Mouse (Mus musculus) kidney, postnatal 25 days (tissue): ENCODE measurements at regions not wholly inside any gene's neighbourhood (a gene's known extent, or its start where the extent isn't known, plus 50 kb on each side); places are given as distances from the start of the nearest gene placed in this dataset.
A peak's percentile ranks its signal among the peaks of the same experiment; 100 is the strongest.

Experiments
- DNase-seq, 2 experiments: peaks; one replicate each; pipeline ENCODE4 v3.0.0; 2021; ENCODE audit warnings: mixed read lengths in 2 of 2

DNA sequence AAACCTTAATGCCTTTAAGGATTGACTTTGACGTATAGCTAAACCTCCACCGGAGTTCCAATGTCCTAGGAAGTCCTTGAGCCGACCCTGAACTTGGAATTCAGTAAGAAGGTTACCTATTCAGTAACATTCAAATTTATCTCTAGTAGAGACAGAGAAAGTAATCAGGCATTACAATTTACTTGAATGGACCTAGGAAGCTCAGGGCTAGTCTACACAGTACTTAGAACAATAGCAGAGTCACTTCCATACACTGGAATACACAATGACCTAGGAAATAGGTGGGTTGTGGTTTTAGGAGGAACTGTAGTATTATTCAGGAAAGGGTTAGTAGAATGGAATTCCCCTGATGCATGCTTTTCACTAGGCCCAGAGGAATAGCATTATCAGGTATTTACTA lies 179.2 kb upstream of the Tas2r134 start:
- DNase-seq = no peak

DNA sequence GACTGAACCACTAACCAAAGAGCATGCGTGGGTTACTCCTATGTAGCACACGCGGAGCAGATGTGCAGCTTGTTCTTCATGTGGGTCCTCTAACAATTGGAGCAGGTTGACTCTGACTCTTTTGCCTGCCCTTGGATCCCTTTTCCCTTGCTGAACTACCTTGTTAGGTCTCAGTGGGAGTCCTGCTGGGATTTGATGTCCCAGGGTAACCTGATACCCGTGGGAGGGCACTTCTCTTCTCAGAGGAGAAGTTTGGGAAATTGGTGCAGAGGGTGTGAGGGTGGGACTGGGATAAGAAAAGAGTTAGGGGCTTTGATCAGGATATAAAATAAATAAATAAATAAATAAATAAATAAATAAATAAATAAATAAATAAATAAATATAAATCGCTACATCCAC lies 179.7 kb upstream of the Tas2r134 start:
- no peak for DNase-seq

DNA sequence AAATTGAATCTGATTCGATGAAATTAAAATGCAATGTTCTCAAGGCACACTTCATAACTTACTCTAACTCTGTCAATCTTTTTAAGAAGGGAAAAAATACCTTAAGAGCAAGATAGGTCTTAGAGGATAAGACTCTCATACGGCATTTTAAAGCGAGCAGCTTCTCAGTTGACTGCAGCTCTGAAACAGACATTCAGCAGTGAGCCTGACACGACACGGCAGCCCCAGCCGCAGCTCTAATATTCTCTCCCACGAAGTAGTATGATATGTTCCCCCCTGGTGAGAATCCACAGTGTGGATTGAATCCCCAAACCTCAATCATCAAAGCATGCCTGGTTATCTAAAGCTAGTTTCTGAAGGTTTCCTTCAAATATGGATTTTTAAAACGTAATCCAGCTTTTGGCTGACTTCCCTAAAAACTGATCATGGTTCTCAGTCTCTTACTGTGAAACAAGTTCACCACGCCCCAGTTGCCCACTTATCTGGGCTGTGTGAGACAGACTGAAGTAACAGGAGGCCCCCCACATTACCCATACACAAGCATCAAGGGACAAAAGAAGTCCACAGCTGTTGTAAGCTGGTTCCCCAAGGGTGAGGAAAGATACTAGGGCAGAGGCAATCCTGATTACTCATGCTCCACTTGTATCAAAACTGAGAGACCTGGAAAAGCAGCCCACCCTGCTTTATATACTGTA lies 182.8 kb upstream of the Tas2r134 start:
- DNase-seq = no peak

DNA sequence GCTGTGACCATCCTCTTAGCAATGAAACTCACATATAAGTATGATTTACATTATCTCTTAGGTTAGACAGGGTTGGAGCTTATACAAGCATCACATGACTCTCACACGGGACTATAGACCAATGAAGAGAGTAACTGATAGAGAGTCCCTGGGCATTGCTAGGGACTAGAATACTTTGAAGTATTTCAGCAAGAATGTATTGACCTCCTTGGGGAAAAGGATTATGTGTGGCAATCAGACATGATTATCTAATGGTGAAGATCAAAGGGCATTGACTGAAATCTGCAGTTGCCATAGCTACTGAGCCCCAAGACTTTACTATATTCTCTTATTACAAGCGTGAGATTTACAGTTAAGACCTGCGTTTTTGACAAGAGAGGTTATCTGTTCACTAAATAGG lies 183.4 kb upstream of the Tas2r134 start:
- no peak for DNase-seq

DNA sequence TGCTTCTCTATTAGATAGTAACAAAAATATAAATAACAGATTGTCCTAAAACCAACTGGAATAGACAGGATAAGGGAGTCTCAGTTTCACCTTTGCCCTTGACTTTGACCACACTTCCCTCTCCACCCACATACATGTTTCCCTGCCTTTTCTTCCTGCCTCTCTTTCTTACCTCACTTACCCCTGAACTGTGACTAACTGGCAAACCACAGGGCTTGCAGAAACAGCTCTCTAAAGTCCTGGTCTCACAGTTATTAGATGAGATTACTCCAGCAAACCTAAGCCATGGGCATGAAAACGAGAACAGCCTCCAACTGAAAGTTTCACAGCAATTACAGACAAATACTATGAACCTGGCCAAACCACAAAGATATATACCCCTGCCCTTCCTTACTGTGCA lies 188.3 kb upstream of the Tas2r134 start:
- no peak for DNase-seq

DNA sequence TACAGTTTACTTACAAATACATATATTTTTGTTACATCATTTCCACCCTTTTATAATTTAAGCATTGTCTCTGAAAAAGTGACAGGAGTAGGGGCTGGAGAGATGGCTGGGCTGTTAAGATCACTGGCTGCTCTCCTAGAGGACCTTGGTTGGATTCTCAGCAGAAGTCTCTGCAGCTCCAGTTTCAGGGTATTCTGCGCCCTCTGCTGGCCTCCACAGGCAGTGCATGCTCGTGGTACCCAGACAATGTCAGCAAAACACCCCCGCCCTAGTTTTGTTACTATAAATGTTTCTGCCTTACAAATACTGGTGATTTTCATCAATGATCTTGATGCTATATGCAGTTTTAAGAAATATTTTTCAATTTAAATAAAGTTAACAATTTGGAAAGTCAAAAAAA lies 190.7 kb upstream of the Tas2r134 start:
- peak in 1 of 2 experiments; percentile 34 for DNase-seq

DNA sequence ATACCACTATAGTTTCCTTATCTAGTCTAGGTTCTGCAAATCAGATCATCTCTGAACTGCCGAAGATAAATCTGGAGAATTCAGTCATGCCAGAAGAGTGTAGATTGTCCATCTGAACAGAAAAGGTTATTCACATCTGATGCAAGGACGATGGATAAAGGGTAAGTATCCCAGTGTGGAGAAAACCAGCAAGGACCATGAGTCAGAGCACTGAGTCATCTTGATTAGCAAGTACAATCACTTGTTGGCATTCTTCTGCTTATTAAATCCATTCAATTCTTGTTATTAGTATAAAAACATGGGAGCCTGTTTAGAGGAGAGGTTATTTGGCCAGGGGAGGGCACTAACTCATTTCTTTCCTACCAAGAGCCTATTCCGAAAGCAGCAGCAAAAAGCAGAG lies 195.7 kb upstream of the Tas2r134 start:
- no peak for DNase-seq

DNA sequence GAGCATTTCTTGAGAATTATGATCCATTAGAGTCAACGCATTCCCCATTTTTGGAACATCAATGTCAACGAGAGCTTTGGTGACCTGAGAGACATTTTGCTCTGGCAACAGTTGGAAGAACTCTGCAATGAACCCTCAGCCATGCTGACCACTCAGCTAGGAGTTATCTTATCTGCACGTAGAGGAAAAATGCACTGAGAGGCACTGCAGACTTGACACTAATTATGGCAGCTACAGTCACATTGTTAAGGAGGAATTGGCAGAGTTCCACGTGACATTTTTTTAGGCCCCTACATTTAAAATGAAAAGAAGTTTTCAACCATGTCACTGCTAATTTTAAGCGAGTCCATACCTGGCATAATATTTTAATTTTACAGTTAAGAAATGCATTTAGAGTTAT lies 197.6 kb upstream of the Tas2r134 start:
- no peak for DNase-seq

DNA sequence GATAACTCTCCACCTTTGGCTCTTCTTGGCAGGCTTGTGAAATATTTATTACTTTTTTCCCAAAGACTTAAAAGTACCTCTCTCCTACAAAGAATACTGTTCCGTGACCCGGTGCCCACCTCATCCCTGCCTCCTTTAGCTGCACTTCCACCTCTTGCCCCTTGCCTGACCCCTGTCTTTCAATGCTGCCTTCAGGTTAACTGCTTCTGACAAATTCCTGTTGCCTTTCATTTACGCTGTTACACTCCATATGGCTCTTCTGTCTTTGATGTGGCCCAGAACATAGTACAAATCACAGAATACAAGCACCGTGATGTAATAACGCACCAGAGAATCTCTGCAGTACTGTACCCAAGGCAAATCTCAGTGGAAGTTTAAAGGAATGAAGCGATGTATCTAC lies 204.9 kb upstream of the Tas2r134 start:
- no peak for DNase-seq

DNA sequence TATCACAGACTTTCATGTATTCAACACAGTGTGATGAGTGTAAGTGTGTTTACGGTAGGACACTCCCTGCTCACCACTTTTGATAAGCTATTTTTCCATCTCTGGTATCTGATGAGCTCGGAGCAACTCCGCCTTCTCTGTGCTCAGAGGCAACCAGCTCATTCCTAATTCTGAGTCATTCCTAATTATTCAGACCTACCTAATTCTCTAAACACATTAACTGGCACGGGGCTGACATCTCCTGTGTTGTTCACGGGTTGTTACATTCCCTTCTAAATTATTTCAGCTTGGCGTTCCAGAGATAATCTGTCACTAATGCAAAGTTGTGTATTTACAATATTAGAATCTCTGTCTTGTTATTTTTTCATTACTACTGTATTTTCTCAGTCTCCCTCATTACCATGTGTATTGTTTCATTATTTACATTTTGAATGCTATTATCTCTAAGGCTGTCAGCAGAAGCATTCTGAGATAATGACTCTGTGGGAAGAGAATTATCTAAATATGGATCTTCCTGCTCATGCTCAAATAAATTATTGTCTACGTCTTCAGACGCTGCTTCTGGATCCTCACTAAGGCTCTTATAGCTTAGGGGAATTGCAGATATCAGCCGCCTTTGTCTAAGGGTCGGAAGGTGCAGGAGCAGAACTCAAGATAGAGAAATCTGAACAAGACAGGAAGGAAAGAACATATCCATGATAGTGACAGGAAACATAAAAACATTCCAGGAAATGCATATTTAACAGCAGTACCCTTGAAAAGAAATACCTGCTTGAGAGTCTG lies 209.2 kb upstream of the Tas2r134 start:
- DNase-seq = no peak

DNA sequence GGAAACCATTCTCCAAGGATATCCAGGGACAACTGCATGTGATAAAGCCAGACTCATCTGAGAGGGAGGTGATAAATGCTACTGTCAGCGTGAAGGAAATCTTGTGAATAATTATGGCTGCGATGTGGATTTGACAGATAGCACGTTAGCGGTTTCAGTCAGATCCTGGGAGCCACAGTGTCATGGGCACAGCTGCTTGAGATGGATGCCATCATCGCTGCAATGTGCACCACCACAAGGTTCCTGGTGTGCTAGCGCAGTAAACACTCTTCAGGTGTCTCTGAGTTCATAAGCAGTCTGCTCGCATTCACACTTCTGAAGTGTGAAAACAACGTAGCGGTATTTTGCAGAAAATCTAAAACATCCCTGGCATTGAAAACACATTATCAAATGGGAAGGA lies 238.9 kb upstream of the Tas2r134 start:
- DNase-seq = no peak

DNA sequence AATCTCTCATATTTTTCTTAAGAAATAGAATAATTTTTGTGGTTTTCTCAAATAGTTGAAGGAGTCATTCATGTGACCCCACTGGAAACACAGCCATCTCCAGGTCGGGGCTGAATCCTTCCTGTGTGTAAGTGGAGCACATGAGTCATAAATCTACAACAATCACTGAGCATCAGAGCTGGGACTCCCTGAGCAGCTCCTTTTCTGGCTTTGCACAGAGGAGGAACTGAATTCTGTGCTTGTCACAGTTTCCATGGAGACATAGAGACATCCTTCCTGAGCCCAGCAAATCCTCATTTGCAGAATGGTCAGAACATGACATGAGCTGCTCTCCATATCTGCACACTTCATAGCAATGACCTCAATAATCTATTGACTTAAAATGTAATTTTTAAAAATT lies 238.2 kb upstream of the Rnd3 start:
- DNase-seq = no peak

DNA sequence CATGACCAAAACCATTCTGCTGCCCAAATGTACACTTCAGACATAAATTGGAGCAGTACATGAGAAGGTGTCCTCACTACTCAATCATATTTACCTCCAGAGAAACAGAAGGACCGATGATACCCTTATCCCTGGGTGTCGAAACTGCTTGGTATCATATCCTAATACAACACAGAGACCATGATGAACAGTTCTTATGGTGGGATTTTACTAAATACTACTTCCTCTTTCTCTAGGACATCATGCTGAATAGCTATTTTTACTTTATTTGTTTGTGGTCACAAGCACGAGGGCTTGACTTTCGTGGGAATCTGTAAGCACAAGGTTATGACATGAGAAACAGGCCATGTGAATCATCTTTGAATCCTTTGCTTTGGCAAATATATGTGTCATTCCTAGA lies 227.7 kb upstream of the Rnd3 start:
- DNase-seq = no peak

DNA sequence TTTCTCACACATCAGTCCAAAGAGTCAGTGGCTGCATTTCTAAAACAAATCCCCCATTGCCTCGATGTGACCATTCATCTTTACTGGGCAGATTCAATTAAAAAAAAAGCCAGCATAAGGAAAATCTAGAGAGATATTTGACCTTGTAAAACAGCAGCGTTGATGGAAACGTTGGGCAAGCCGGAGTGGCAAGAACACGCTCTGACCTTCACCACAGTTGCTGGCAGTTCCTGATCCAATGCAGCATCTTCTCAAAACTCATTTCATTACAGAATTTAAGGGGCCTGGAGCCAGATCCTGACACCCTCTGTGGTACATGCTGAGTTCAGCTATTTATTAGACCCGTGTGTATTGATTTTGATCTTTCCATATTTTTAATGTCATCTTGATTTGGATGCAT lies 225.7 kb upstream of the Rnd3 start:
- DNase-seq = no peak

DNA sequence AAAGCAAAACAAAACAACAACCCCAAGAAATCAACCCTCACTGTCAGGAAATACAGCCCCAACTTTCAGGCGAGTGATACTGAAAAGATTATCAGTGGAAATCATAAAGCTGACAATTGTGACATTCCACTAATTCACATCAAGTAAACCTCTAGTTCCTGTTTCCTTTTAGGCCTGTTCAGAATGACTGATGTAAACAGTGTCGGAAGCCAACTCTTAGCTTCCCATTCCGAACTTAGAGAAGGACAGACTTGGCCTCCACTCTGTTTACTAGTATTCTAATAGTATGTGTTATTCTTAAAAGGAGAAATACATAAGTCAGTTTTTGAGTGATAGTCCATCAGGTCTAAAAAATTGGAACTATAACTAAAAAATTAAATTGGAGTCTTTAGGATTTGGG lies 223.9 kb upstream of the Rnd3 start:
- no peak for DNase-seq

DNA sequence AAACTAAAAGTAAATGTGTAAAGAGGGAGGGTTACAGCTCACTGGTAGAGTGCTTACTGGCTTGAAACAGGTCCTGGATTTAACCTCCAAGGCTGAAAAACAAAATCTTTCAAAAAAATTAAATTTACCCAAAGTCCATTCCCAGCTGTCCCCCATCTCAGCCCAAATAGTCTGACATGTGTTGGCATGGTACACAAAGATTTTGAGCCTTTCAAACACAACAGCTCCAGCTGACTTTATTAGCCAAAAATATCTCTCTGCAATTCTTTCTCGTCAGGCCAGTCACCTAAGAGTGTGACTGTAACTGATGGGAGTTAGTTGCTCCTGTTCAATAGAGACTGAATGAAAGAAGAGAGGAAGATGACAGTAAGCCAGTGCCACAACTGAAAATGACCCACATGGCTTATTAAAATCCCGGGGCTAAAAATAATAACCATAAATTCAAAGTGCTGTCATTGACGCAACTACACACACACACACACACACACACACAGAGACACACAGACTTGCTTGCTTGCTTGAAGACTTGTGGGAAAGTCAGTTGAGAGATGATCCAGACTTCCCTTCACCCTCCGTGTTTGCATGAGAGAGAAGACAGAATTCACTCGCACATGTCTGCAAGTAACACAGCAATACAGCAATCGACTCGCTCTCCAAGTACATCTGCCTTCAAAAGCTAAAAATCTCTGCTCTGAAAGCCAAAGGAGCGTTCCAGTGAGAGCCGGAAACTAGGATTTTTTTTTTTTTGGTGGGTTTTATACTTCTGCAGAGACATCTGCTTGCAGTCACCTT lies 214.1 kb upstream of the Rnd3 start:
- DNase-seq = no peak

DNA sequence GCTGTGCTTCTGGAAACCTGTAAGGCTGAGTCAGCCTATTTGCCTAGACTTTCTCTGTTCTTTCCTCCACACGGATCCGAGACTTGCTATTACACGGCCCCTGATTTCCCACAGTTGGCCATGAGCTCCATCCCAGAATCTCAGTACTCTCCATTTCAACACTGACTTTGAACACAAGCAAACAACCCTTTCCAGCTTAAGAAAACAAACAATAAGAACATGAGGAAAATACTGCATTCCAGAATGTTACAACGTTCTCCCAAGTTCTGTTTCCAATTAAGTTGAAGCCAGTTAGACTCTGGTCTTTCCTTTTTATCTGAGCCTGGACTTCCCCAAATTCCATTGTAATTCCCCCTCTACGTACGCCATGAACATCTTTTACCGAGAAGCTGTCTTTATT lies 206.4 kb upstream of the Rnd3 start:
- DNase-seq = no peak

DNA sequence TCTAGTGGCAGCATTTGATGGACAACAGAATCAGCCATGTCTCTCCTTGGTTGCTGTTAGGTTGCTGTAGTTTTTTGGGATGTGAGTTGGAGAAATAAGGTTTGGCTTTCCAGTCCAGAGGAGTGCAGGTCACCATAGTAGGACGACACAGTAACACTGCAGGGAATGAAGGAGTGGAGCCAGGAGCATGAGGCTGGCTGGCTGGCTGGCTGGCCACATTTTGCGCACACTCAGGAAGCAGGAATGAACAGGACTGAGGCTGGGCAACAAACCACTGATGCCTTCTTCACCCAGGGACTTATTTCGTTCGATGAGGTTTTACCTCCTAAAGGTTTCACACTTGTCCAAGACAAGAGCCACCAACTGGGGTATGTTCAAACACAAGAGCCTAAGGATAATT lies 205.9 kb upstream of the Rnd3 start:
- DNase-seq = no peak

DNA sequence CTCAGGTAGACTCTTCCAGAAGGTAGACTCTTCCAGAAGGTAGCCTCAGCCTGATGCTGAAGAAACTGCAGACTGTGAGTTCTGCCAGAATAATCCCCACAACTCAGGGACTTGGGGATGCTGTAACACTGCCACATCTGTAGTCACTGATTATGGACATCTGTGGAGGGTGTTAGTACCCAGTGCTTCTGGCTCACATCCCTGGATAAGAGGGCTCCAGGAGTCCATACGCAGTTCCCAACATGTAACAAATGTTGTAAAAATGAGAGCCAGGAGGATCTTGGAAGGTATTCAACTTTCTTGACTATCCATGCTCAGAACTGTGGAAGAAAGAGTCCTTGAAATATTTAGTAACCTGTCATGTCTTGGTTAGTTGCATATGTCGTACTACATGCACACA lies 200.7 kb upstream of the Rnd3 start:
- DNase-seq = no peak

DNA sequence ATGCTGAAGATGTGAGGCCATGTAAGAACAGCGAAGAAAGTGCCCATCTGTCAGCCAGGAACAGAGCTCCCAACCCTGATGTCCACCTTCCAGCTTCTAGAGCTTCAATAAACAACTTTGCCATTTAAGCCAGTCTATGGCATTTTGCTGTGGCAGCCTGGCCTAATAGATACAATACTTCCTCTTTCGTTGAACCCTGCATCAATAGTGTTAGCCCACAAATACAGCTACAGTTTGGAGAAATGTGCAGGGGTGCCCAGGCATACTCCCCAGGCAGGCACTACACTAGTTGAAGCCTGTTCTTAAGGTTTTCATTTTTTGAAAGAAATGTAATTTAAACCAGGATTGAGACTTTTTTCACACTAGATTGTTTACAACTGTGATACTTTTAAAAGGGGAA lies 199.9 kb upstream of the Rnd3 start:
- DNase-seq = no peak

DNA sequence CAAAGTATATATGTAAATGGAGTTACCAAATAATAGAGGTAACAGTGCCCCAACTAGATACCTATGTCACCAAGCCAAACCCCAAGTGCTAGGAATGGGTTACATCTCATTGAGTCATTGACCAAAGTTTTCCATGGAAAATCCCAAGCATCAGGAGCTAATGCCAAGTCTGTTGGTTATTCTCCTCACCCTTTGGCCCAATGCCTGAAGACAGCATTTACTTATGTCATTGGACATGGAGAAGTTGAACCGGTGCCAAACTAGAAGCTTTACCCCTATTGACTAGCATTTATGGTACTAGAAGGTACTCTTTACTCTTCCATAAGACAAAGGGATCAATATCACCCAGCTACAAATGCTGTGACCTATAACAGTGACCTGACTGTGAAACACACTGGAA lies 198.2 kb upstream of the Rnd3 start:
- no peak for DNase-seq

DNA sequence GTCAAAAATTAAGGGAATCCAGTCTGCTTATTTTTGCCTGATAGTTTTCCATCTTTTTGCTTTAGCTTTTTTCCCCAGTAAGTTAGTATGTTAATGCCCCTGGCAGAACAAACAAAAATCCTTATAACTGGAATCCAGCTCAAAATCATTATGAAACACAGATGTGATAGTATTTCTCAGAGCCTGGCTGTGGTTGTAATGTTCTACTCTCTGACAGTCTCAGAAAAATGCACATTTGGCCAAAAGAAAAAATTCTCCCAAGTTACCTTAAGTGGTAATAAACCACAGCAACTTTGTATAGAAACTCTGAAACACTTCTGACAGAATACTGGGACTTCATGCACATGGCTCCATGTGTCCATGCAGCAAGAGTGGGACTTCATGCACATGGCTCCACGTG lies 193.5 kb upstream of the Rnd3 start:
- no peak for DNase-seq

DNA sequence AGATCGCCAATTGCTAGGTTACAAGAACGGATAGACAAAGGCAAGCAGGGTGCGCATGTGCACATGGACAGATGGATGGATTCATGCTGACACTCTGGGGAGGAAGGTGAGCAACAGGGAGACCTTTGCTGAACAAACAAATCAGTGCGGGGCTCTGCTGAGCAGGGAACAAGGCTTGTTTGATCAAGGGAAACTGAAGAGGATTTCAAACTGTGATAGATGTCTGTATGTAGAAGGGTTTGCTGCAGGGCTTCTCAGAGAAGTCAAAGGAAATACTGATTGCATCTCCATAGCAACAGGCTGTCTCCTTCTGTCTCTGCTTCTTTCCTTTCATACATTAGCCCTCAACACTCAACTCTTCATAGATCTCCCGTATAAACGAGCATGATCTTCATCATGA lies 185.5 kb upstream of the Rnd3 start:
- no peak for DNase-seq

DNA sequence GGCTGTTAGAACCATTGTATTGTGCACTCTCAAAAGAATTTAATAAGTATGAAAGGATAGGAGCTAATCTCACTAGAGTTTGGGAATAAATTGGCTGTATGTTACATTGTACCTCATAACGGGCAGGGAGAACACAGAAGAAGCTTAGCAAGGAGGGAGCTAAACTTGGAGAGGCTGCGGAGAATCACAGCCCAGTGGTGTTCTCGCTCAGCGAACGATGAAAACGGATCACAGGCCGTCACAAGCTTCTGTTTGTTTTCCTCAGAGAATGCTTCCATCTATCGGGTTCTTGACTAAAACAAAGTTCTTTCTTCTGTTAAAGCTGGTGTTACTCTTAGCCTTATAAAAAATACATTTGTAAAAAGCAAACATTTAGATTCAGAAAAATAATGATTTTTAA lies 178.2 kb upstream of the Rnd3 start:
- DNase-seq = no peak
